Mouse (Mus musculus): ENCODE measurements around the gene Arhgef9. TPM values are rescaled to one million over a fixed set of nuclear protein-coding genes. Genes with fewer than 3 reads are reported as not detected.

The Arhgef9 gene
- polyA plus RNA-seq (2012; rRNA removed) = 2.6 TPM in 2 replicates

GRCm38 (mm10) chrX:95196104-95196919, at the start of gene Arhgef9:
Gene Arhgef9 (minus strand): TSS chrX:95196856.
- TF ChIP-seq POLR2A (IDR thresholded peaks at IDR 0.05; ENCODE audit: low read depth, low read length) (no peak), CTCF (conservative IDR thresholded peaks at IDR 0.05; ENCODE audit: insufficient read depth, insufficient read length, low read depth, low read length) (no peak)
- 6% methylated on average over 19 of the region's 24 CpGs for WGBS
- Histone ChIP-seq H3K27me3 (replicated peaks; ENCODE audit: control insufficient read depth, insufficient read depth, low read length) (no peaks in the 10 kb centered on the region), H3K4me1 (ENCODE audit: control insufficient read depth, insufficient read depth, low read length) (no peaks in the 10 kb centered on the region), H3K36me3 (ENCODE audit: control insufficient read depth, insufficient read depth, low read length) (no peaks in the 10 kb centered on the region), H3K4me3 (ENCODE audit: insufficient read depth, low read depth, low read length) (peak within 1 kb of the TSS; percentile 56), H3K27ac (ENCODE audit: insufficient read depth, low read depth, low read length) (no peak within 1 kb of the TSS)
- DNase-seq = peak; percentile 0

GRCm38 (mm10) chrX:95238896-95239295, 42.2 kb upstream of the Arhgef9 start:
- Histone ChIP-seq H3K27ac (ENCODE audit: insufficient read depth, low read depth, low read length) (no peak overlapping the region), H3K27me3 (replicated peaks; ENCODE audit: control insufficient read depth, insufficient read depth, low read length) (no peaks in the 10 kb centered on the region), H3K36me3 (ENCODE audit: control insufficient read depth, insufficient read depth, low read length) (no peaks in the 10 kb centered on the region), H3K4me1 (ENCODE audit: control insufficient read depth, insufficient read depth, low read length) (no peaks in the 10 kb centered on the region), H3K4me3 (ENCODE audit: insufficient read depth, low read depth, low read length) (no peak overlapping the region)
- DNase-seq = no peak
- TF ChIP-seq POLR2A (IDR thresholded peaks at IDR 0.05; ENCODE audit: low read depth, low read length) (no peak), CTCF (conservative IDR thresholded peaks at IDR 0.05; ENCODE audit: insufficient read depth, insufficient read length, low read depth, low read length) (no peak)

DNA sequence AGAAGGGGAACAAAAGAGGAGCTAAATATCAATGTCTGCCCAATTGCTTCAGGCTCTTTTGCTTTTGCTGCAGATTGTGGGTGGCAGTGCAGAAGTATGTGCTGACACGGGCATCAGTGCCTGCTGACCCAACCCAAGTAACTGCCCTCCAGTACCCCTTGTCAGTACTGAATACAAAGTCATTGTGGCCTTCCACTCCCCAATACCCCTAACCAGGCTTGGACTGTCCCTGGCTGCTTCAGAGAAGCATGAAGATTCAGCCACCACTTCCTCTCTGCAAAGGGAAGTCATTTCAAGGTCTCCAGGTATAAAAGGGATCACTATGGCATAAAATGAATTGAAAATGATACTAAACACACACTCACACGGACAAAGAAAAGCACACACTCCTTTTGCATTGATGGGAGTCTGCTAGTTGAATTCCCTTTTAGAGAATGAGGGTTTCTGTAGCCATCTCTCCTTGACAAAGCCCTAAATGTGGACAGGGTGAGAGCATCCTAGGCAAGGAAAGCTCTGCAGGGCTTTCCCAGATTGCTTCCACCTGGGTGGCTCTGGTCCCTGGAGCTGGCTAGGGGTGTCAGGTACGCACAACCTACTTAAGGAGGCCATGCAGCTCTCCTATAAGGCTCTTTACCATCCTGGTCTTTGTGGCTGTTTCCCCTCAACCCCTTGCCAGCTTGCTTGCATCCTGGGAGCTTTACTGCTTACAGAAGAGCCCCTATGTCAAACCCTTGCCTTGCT, 1.1 kb downstream of the Arhgef9 start:
- Histone ChIP-seq H3K36me3 (ENCODE audit: control insufficient read depth, insufficient read depth, low read length) (no peaks in the 10 kb centered on the region), H3K27me3 (replicated peaks; ENCODE audit: control insufficient read depth, insufficient read depth, low read length) (no peaks in the 10 kb centered on the region), H3K4me1 (ENCODE audit: control insufficient read depth, insufficient read depth, low read length) (no peaks in the 10 kb centered on the region), H3K4me3 (ENCODE audit: insufficient read depth, low read depth, low read length) (peak overlapping the region; percentile 56; the same call in 1 of the 2 replicates), H3K27ac (ENCODE audit: insufficient read depth, low read depth, low read length) (no peak overlapping the region)
- WGBS = 59% methylated on average over 3 of the region's 3 CpGs
- DNase-seq = no peak
- TF ChIP-seq CTCF (conservative IDR thresholded peaks at IDR 0.05; ENCODE audit: insufficient read depth, insufficient read length, low read depth, low read length) (no peak), POLR2A (IDR thresholded peaks at IDR 0.05; ENCODE audit: low read depth, low read length) (no peak)

DNA sequence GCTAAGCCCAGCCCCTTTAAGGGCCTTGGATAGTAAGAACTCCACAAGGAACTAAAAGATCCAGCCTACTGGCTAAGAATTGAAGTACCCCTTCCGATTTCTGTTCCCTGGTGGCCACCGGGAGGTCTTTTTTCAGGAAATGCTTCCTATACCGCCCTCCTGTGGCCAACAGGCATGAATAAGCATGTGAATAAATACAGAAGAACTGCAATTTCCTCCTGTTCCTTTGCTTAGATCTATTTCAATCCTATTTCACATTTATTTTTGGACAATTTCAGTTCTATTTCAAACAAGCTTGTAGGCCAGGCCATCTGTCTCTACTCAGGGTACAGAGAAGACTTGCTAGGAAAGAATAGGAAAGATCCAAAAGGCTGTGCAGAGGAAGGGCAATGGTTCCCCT, 20.7 kb downstream of the Arhgef9 start:
- no peaks in the 10 kb centered on the region for H3K27me3 ChIP-seq (replicated peaks; ENCODE audit: control insufficient read depth, insufficient read depth, low read length)
- TF ChIP-seq CTCF (conservative IDR thresholded peaks at IDR 0.05; ENCODE audit: insufficient read depth, insufficient read length, low read depth, low read length) (peak; percentile 52), POLR2A (IDR thresholded peaks at IDR 0.05; ENCODE audit: low read depth, low read length) (no peak)
- 2% methylated on average over 3 of the region's 3 CpGs for WGBS
- DNase-seq = peak; percentile 36
- H3K4me1 ChIP-seq (ENCODE audit: control insufficient read depth, insufficient read depth, low read length) = no peaks in the 10 kb centered on the region
- H3K4me3 ChIP-seq (ENCODE audit: insufficient read depth, low read depth, low read length) = no peak overlapping the region
- no peaks in the 10 kb centered on the region for H3K36me3 ChIP-seq (ENCODE audit: control insufficient read depth, insufficient read depth, low read length)
- H3K27ac ChIP-seq (ENCODE audit: insufficient read depth, low read depth, low read length) = no peak overlapping the region

DNA sequence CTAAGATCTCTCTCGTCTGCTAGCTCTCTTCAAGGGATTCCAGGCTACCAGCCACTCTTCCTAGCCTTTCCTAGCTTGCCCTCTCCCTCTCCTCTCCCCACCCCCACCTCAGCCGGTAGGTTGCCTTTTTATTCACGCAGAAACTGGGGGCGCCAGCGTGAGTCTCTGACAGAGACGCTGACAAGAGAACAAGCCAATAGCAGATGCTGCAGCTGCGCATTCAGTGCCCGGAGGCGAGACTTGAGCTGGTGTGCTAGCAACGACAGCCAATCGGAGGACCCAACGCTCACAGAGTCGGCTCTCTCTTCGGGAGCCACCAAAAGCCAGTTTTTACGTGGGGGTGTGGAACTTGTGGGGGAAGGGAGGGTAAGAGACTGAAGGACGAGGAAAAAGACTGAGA, 30.3 kb downstream of the Arhgef9 start:
- DNase-seq = peak; percentile 93
- under 1% methylated on average over 16 of the region's 16 CpGs for WGBS
- no peaks in the 10 kb centered on the region for H3K27me3 ChIP-seq (replicated peaks; ENCODE audit: control insufficient read depth, insufficient read depth, low read length)
- H3K36me3 ChIP-seq (ENCODE audit: control insufficient read depth, insufficient read depth, low read length) = no peaks in the 10 kb centered on the region
- TF ChIP-seq CTCF (conservative IDR thresholded peaks at IDR 0.05; ENCODE audit: insufficient read depth, insufficient read length, low read depth, low read length) (no peak), POLR2A (IDR thresholded peaks at IDR 0.05; ENCODE audit: low read depth, low read length) (no peak)
- H3K4me1 ChIP-seq (ENCODE audit: control insufficient read depth, insufficient read depth, low read length) = no peaks in the 10 kb centered on the region
- H3K4me3 ChIP-seq (ENCODE audit: insufficient read depth, low read depth, low read length) = peak overlapping the region; percentile 69
- peak overlapping the region; percentile 84 for H3K27ac ChIP-seq (ENCODE audit: insufficient read depth, low read depth, low read length)

DNA sequence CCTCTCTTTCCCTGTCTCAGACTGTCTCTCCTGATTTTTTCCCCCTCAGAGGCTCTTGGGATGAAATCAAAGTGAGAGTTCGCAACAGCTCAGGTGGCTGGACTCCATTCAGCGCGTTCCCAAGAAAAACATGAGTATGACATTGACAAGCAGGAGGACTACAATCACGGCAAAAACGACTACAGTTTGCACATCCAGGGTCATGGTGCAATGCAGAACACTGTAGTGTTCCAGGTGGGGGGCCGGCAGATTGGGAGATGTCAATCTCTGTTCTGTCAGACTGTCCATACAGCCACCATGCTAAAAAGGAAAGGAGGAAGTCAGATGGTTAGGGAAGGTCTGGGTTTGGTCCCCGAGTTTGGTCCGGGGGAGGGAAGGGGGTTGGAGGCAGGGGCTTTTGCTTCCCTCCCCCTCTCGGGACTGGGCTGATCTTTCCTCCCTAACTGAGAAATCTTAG, 31.0 kb downstream of the Arhgef9 start:
- Histone ChIP-seq H3K4me3 (ENCODE audit: insufficient read depth, low read depth, low read length) (peak overlapping the region; percentile 69), H3K36me3 (ENCODE audit: control insufficient read depth, insufficient read depth, low read length) (no peaks in the 10 kb centered on the region), H3K4me1 (ENCODE audit: control insufficient read depth, insufficient read depth, low read length) (no peaks in the 10 kb centered on the region), H3K27ac (ENCODE audit: insufficient read depth, low read depth, low read length) (peak overlapping the region; percentile 84), H3K27me3 (replicated peaks; ENCODE audit: control insufficient read depth, insufficient read depth, low read length) (no peaks in the 10 kb centered on the region)
- DNase-seq = peak; percentile 4
- no peak for TF ChIP-seq POLR2A (IDR thresholded peaks at IDR 0.05; ENCODE audit: low read depth, low read length)
- TF ChIP-seq CTCF (conservative IDR thresholded peaks at IDR 0.05; ENCODE audit: insufficient read depth, insufficient read length, low read depth, low read length) = no peak
- 2% methylated on average over 9 of the region's 9 CpGs for WGBS

DNA sequence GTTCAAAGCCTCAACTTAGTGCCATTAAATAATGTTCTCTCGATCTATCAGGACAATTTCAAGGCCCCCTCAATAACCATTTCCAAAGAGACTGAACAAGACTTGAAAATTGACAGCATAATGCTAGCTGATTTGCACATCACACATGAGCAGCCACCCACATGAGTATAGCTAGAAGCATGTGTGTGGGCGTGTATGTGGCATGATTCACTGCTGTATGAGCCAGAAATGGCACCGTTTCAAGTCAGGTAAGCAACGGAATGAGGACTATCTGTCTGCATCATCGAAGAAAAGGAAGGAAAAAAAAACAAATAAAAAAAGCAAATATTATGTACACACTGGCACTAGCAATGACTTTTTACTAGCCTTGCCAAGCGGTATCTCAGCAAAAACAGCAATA, 32.5 kb downstream of the Arhgef9 start:
- Histone ChIP-seq H3K27me3 (replicated peaks; ENCODE audit: control insufficient read depth, insufficient read depth, low read length) (no peaks in the 10 kb centered on the region), H3K4me1 (ENCODE audit: control insufficient read depth, insufficient read depth, low read length) (no peaks in the 10 kb centered on the region), H3K36me3 (ENCODE audit: control insufficient read depth, insufficient read depth, low read length) (no peaks in the 10 kb centered on the region), H3K4me3 (ENCODE audit: insufficient read depth, low read depth, low read length) (no peak overlapping the region), H3K27ac (ENCODE audit: insufficient read depth, low read depth, low read length) (0 out of 2 replicates have a peak overlapping the region, but pooled peaks have one; percentile 1)
- DNase-seq = peak; percentile 2
- 45% methylated on average over 6 of the region's 6 CpGs for WGBS
- TF ChIP-seq POLR2A (IDR thresholded peaks at IDR 0.05; ENCODE audit: low read depth, low read length) (no peak), CTCF (conservative IDR thresholded peaks at IDR 0.05; ENCODE audit: insufficient read depth, insufficient read length, low read depth, low read length) (no peak)

Measured in kidney, adult 2 months (tissue).